Mouse (Mus musculus) thymus, adult 2 months (tissue): Measurements from ENCODE around the gene Tspyl2.

Experiments used
- CTCF ChIP-seq: fragments of 200-500 bp; IDR thresholded peaks from 2 replicates; pipeline ENCODE4 v1.5.1; 2012; ENCODE audit warnings: mild to moderate bottlenecking, control low read depth, low read length, moderate library complexity, borderline replicate concordance; ENCODE audit not compliant: control insufficient read depth, poor library complexity, insufficient read depth; ENCODE audit errors: extremely low read depth
- POLR2A ChIP-seq: fragments of 200-500 bp; IDR thresholded peaks from 2 replicates; pipeline ENCODE4 v1.6.1; 2012; ENCODE audit warnings: mild to moderate bottlenecking, low read length, control low read depth, moderate library complexity; ENCODE audit not compliant: control insufficient read depth, poor library complexity, insufficient read depth; ENCODE audit errors: extremely low read depth

GRCm38 (mm10) chrX:152346587-152346986 lies 4.4 kb upstream of the Tspyl2 start:
- TF ChIP-seq POLR2A (no peak), CTCF (no peak)
